Mouse (Mus musculus): ENCODE measurements around the gene Elane. TPM values are rescaled to one million over a fixed set of nuclear protein-coding genes. Genes with fewer than 3 reads are reported as not detected.
A peak's percentile ranks its signal among the peaks of the same experiment; 100 is the strongest.

The Elane gene
- polyA plus RNA-seq, 1 experiment: 162 TPM

DNA sequence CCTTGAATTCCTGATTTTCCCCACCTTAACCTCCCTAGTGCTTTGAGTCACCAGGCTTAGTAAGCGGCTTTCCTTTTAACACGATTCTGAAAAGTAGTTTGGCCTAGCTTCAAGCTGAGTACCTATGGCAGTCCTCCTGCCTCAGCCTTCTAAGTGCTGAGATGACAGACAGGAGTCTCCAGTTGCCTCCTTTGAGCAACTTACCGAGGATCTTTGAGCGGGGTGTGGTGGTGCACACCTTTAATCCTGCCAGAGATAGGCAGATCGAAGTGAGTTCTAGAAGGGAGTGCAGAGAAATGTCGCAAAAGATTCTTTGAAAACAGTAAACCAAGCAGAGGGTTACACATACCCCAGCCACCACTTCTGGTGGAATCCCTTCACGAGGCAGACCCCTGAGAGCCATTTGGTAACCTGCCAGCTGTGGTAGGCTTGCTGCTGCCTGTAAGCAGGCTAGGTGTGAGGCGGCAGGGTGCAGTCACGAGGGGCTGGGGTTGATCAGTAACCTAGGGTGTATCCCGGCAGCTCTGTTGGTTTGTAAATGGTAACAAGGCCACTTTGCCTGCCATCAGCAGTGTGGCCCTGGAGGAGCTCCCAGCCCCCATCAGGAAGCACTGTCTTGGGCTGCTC, 30.4 kb upstream of the Elane start:
- no peak for TF ChIP-seq POLR2A (IDR thresholded peaks at IDR 0.05; ENCODE audit: borderline replicate concordance, control insufficient read depth, low read depth, low read length)
- no peak for TF ChIP-seq CTCF (IDR thresholded peaks at IDR 0.05; ENCODE audit: control insufficient read depth, insufficient read depth, low read length)
- H3K27ac ChIP-seq (ENCODE audit: control insufficient read depth, insufficient read depth, low read depth, low read length, poor library complexity): peak overlapping the region; percentile 98
- under 1% methylated on average over 10 of the region's 10 CpGs for WGBS
- peak overlapping the region; percentile 95 for H3K4me3 ChIP-seq (replicated peaks; ENCODE audit: control insufficient read depth, low read depth, low read length)
- peaks cover 12% of the 10 kb centered on the region for H3K4me1 ChIP-seq (ENCODE audit: control insufficient read depth, insufficient read depth, low read length)

DNA sequence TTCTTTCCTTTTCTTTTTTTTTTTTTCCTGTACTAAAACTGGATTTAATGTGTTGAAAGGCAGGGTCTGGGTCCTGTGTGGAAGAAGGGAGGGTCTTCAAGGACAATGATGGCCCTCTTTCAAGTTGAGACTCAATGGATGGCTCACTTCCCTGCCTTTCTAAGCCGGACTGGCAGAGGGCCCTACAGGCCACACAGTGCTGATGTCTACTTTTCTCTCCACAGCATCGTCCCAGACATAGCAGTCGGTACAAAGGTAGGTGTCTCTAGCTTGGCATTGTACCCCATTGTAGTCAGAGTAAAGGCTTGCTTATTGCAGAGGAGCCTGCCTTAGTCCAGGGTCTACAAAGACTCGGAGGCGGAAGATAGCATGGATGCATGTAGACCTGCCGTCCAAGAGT, 29.8 kb upstream of the Elane start:
- TF ChIP-seq POLR2A (IDR thresholded peaks at IDR 0.05; ENCODE audit: borderline replicate concordance, control insufficient read depth, low read depth, low read length): no peak
- peaks cover 12% of the 10 kb centered on the region for H3K4me1 ChIP-seq (ENCODE audit: control insufficient read depth, insufficient read depth, low read length)
- peak overlapping the region; percentile 20; the same call in 1 of the 2 replicates for H3K27ac ChIP-seq (ENCODE audit: control insufficient read depth, insufficient read depth, low read depth, low read length, poor library complexity)
- H3K4me3 ChIP-seq (replicated peaks; ENCODE audit: control insufficient read depth, low read depth, low read length): peak overlapping the region; percentile 56
- 7% methylated on average over 6 of the region's 6 CpGs for WGBS

DNA sequence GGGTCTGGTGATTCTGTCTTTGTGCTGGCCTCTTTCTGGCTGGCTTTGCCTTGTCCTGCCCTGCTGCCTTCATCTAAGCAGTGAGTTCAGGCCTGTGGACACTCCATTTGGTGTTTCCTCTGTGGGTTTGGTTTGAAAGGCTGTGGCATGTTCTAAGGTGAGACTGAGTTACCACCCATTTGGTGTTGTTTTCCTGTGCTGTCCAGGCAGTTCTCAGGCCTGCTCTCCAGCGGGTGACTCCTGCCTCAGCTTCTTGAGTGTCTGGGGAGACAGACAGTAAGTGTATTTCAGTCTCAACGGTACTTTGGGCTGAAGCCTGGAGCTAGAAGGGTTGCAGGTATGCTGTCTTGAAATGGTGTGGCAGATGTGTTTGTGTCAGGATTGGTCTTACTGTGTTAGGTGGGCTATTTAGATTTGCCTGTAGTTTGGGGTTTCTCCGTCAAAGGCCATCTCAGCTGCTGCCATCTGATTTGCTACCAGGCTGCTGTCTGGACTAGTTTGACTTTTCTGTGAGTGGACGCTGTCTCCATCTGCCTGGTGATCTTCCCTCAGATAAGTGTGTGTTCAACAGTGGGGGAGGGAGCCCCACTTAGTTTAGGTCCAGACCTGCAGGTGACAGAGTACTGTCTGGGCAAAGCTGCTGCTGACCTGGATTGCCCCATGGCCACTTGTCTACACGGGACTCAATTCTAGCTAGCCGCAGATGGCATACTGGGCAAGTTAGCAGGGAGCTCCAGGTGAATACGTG, 29.2 kb upstream of the Elane start:
- Histone ChIP-seq H3K4me1 (ENCODE audit: control insufficient read depth, insufficient read depth, low read length) (peaks cover 8% of the 10 kb centered on the region), H3K27ac (ENCODE audit: control insufficient read depth, insufficient read depth, low read depth, low read length, poor library complexity) (peak overlapping the region; percentile 31), H3K4me3 (replicated peaks; ENCODE audit: control insufficient read depth, low read depth, low read length) (peak overlapping the region; percentile 56)
- WGBS: 5% methylated on average over 7 of the region's 7 CpGs
- TF ChIP-seq POLR2A (IDR thresholded peaks at IDR 0.05; ENCODE audit: borderline replicate concordance, control insufficient read depth, low read depth, low read length): no peak

DNA sequence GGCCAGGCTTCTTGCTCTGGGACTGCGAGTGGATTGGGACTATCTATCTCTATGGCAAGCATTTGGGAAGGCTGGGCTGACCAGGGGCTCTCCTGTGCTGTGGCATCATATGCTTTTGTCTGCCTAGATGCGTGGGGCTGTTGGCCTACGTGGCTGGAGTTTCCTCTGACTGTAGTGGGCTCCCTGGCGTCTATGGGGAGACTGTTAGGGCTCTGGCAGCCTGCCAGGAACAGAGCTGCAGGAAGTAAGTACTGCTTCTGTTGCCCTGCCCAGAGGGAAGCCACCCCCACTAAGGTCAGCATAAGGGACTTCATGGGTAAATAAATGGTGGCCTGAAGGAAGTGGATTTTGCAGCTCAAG, 28.6 kb upstream of the Elane start:
- TF ChIP-seq CTCF (IDR thresholded peaks at IDR 0.05; ENCODE audit: control insufficient read depth, insufficient read depth, low read length) (no peak), POLR2A (IDR thresholded peaks at IDR 0.05; ENCODE audit: borderline replicate concordance, control insufficient read depth, low read depth, low read length) (no peak)
- 2% methylated on average over 4 of the region's 4 CpGs for WGBS
- Histone ChIP-seq H3K4me3 (replicated peaks; ENCODE audit: control insufficient read depth, low read depth, low read length) (peak overlapping the region; percentile 56), H3K4me1 (ENCODE audit: control insufficient read depth, insufficient read depth, low read length) (peaks cover 8% of the 10 kb centered on the region), H3K27ac (ENCODE audit: control insufficient read depth, insufficient read depth, low read depth, low read length, poor library complexity) (peak overlapping the region; percentile 1; the same call in 1 of the 2 replicates)

DNA sequence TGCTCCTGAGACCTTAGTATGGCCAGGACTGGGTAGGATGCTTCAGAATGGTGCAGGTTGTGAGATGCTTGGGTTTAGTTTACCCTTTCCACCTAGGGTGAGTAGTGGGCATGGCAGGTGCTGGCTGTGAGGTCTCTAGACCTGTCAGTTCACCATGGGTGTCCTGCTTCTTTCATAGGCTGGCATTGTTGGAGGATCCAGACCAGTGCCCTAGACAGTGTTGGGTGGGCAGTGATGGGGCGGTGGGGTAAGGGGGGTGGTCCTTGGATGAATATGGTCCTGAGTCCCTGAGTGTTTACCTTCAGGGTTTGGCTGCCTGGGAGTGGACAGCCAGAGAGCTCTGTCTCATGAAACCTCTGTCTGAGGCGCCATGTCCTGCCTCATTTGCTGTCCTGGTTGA, 28.2 kb upstream of the Elane start:
- WGBS: 83% methylated on average over 2 of the region's 2 CpGs
- no peak overlapping the region for H3K4me3 ChIP-seq (replicated peaks; ENCODE audit: control insufficient read depth, low read depth, low read length)
- TF ChIP-seq CTCF (IDR thresholded peaks at IDR 0.05; ENCODE audit: control insufficient read depth, insufficient read depth, low read length) (no peak), POLR2A (IDR thresholded peaks at IDR 0.05; ENCODE audit: borderline replicate concordance, control insufficient read depth, low read depth, low read length) (no peak)
- H3K4me1 ChIP-seq (ENCODE audit: control insufficient read depth, insufficient read depth, low read length): peaks cover 8% of the 10 kb centered on the region
- no peak overlapping the region for H3K27ac ChIP-seq (ENCODE audit: control insufficient read depth, insufficient read depth, low read depth, low read length, poor library complexity)

DNA sequence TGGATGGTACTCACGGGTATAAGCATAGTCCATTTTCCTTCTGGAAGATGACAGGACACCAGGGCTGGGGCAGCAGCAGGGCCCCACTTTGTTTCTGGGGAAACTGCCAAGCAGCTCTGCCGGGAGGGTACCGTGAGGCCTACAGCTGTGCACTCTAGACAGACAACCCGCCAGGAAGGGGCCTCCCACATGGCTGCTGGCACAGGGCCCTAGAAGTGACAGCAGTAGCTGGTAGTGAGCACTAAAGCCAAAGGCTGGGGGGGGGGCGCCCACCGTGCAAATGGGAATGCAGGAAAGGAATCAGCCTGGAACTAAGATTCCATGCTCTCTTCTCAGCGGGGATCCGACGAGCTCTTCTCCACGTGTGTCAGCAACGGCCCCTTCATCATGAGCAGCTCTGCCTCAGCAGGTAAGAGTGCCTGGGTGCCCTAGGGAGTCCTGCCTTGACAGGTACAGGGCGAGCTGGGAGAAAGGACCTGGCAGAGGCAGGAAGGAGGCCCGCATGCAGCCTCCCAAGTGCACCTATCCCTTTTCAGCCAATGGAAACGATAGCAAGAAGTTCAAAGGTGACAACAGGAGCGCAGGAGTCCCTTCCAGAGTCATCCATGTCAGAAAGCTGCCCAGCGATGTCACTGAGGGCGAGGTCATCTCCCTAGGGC, 27.5 kb upstream of the Elane start:
- H3K4me1 ChIP-seq (ENCODE audit: control insufficient read depth, insufficient read depth, low read length): peaks cover 8% of the 10 kb centered on the region
- no peak for TF ChIP-seq POLR2A (IDR thresholded peaks at IDR 0.05; ENCODE audit: borderline replicate concordance, control insufficient read depth, low read depth, low read length)
- no peak for TF ChIP-seq CTCF (IDR thresholded peaks at IDR 0.05; ENCODE audit: control insufficient read depth, insufficient read depth, low read length)
- no peak overlapping the region for H3K4me3 ChIP-seq (replicated peaks; ENCODE audit: control insufficient read depth, low read depth, low read length)
- no peak overlapping the region for H3K27ac ChIP-seq (ENCODE audit: control insufficient read depth, insufficient read depth, low read depth, low read length, poor library complexity)
- WGBS: 47% methylated on average over 17 of the region's 17 CpGs

DNA sequence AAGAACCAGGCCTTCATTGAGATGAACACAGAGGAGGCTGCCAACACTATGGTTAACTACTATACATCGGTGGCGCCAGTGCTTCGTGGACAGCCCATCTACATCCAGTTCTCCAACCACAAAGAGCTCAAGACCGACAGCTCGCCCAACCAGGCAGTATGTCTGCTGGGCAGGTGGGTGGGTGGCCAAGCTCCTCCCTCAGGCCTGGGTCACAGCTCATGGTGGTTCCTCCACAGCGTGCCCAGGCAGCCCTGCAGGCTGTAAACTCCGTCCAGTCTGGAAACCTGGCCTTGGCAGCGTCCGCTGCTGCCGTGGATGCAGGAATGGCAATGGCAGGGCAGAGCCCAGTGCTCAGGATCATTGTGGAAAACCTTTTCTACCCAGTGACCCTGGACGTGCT, 26.9 kb upstream of the Elane start:
- no peak for TF ChIP-seq POLR2A (IDR thresholded peaks at IDR 0.05; ENCODE audit: borderline replicate concordance, control insufficient read depth, low read depth, low read length)
- no peak for TF ChIP-seq CTCF (IDR thresholded peaks at IDR 0.05; ENCODE audit: control insufficient read depth, insufficient read depth, low read length)
- 69% methylated on average over 11 of the region's 11 CpGs for WGBS
- peaks cover 8% of the 10 kb centered on the region for H3K4me1 ChIP-seq (ENCODE audit: control insufficient read depth, insufficient read depth, low read length)
- H3K27ac ChIP-seq (ENCODE audit: control insufficient read depth, insufficient read depth, low read depth, low read length, poor library complexity): no peak overlapping the region
- H3K4me3 ChIP-seq (replicated peaks; ENCODE audit: control insufficient read depth, low read depth, low read length): no peak overlapping the region

DNA sequence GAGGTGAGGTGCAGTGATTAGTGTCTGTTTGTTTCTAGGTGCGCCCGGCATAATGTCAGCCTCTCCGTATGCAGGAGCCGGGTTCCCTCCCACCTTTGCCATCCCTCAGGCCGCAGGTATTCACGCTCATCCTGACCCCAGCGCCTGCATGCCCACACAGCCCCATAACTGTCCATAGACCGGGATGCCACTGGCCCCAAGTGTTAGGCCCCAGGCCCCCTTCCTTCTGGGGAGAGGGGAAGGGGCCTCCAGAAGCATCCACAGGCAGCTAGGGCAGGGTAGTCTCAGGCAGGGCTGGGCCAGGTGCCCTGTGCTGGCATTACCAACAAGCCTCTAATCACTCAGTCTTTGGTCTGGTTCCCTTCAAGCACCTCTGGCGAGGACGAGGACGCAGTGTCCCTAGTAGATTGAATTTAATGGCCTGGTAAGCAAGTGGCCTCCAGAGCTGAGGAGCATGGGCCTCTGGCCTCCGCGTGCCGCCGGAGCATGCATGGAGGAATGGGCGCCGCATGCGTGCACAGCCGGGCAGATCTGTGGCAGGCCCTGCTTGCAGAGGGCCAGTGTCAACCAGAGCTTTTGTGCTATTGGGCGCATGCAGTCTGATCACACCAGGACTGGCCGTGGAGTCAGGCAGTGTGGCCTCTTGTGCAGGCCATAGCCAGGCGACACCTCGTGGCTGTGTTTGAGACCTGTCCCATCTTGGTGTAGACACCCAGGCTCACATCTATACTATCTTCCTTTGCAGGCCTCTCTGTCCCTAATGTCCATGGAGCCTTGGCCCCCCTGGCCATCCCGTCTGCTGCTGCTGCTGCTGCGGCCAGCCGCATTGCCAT, 25.8 kb upstream of the Elane start:
- H3K4me1 ChIP-seq (ENCODE audit: control insufficient read depth, insufficient read depth, low read length): peaks cover 8% of the 10 kb centered on the region

More for the DNA sequence above, 25.8 kb upstream of the Elane start:
- 92% methylated on average over 26 of the region's 26 CpGs for WGBS
- Histone ChIP-seq H3K4me3 (replicated peaks; ENCODE audit: control insufficient read depth, low read depth, low read length) (no peak overlapping the region), H3K27ac (ENCODE audit: control insufficient read depth, insufficient read depth, low read depth, low read length, poor library complexity) (no peak overlapping the region)
- TF ChIP-seq CTCF (IDR thresholded peaks at IDR 0.05; ENCODE audit: control insufficient read depth, insufficient read depth, low read length) (no peak), POLR2A (IDR thresholded peaks at IDR 0.05; ENCODE audit: borderline replicate concordance, control insufficient read depth, low read depth, low read length) (no peak)
